Mouse (Mus musculus) hindbrain, embryonic 12.5 days (tissue): ENCODE measurements around the gene Fam214a. TPM values are rescaled to one million over a fixed set of nuclear protein-coding genes. Genes with fewer than 3 reads are reported as not detected.
A peak's percentile ranks its signal among the peaks of the same experiment; 100 is the strongest.

Experiments
- ATAC-seq: fragments of 200-750 bp; cut with Nextera tagmentation; 2 replicates; pipeline ENCODE4 v1.8.0; 2017; ENCODE audit warnings: moderate TSS enrichment; ENCODE audit not compliant: low FRiP score
- H3K27ac ChIP-seq: fragments of 300-500 bp; sonication (generic); 2 replicates; pipeline ENCODE4 v1.5.1; 2016; ENCODE audit warnings: mild to moderate bottlenecking
- H3K27me3 ChIP-seq: fragments of 300-500 bp; sonication (generic); 2 replicates; pipeline ENCODE4 v1.6.1; 2016; ENCODE audit warnings: mild to moderate bottlenecking
- H3K36me3 ChIP-seq: fragments of 300-500 bp; sonication (generic); 2 replicates; pipeline ENCODE4 v1.6.1; 2016; ENCODE audit warnings: mild to moderate bottlenecking
- H3K4me1 ChIP-seq: fragments of 300-500 bp; sonication (generic); 2 replicates; pipeline ENCODE4 v1.6.1; 2016
- H3K4me2 ChIP-seq: fragments of 300-500 bp; sonication (generic); replicated peaks from 2 replicates; pipeline ENCODE4 v1.6.1; 2016; ENCODE audit warnings: mild to moderate bottlenecking
- H3K4me3 ChIP-seq: fragments of 300-500 bp; sonication (generic); 2 replicates; pipeline ENCODE4 v1.5.1; 2016; ENCODE audit warnings: mild to moderate bottlenecking
- H3K9ac ChIP-seq: fragments of 300-500 bp; sonication (generic); 2 replicates; pipeline ENCODE4 v1.6.1; 2016; ENCODE audit warnings: mild to moderate bottlenecking, moderate library complexity
- H3K9me3 ChIP-seq: fragments of 300-500 bp; sonication (generic); replicated peaks from 2 replicates; pipeline ENCODE4 v1.6.1; 2016; ENCODE audit warnings: mild to moderate bottlenecking
- WGBS: fragments of 180-500 bp; shearing (Covaris S2); methylation state at CpG from one replicate; pipeline ENCODE4 v1.1.7; 2016; 5-methylcytosine and 5-hydroxymethylcytosine counted together
- polyA plus RNA-seq: library from polyadenylated mRNA; unstranded; fragments of >200 nt; fragmentation: Nextera tagmentation; extraction: Ambion mirVana; gene quantifications from 2 replicates; pipeline ENCODE4 v1.2.1, GENCODE M21; 2016

The Fam214a gene
- polyA plus RNA-seq, 1 experiment from 2014 or later = 26.8 TPM

DNA sequence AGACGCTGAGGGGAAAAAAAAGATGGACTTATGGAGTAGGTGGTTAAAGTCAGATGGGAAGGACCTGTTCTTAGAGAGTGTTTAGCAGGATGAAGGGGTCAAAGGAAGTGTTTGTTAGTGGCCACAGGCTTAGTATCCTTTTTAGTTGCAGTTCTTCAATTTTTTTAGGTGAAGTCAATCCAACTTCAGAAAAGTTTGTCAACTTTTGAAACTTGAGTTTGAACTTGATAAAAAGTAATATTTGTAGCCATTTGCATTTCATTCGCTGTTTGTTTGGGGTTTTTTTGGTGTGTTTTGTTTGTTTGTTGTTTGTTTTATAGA is 1.2 kb downstream of the Fam214a start:
- Histone ChIP-seq H3K4me1 (peaks cover 15% of the 10 kb centered on the region), H3K9ac (peak overlapping the region; percentile 94; the same call in 1 of the 2 replicates), H3K36me3 (peaks cover 14% of the 10 kb centered on the region), H3K9me3 (no peaks in the 10 kb centered on the region), H3K4me3 (peak overlapping the region; percentile 91), H3K4me2 (peak overlapping the region; percentile 93), H3K27me3 (no peaks in the 10 kb centered on the region), H3K27ac (no peak overlapping the region)
- WGBS = 53% methylated on average over 2 of the region's 2 CpGs
- ATAC-seq = no peak

DNA sequence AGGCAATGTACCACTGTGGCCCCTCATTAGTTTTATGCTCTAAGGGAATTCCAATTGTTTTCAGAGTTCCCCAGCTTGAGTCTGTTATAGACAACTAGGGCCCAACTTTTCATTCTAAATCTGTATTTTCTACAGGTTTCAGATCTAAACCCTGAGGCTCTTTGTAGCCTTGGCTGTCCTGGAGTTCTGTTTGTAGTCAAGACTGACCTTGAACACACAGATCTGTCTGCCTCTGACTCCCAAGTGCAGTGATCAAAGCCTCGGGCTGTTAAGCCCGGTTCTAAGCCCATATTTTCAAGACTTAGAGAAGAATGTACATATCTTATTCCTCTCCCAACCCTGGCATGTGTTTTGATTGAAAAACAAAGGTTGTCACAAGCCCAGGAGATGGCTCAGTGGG is 1.7 kb downstream of the Fam214a start:
- WGBS = 92% methylated on average over 2 of the region's 2 CpGs
- Histone ChIP-seq H3K9me3 (no peaks in the 10 kb centered on the region), H3K9ac (no peak overlapping the region)

DNA sequence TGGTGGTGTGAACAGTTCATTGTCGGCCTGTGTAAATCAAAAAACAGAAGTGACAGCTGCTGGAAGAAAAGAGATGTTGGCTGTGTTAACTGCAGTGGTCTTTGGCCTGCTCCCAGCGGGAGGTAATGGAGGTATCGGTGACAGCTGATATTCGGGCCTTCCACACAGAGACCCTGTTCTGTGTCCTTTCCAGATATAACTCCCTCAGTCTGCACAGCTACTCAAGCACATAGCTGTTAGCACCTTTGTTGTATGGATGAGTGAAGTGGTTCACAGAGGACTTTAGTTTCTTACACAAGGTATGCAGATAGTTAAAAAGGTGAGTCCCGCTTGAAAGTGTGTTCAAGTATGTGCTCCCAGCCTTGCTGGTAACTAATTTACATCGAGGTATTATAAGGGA is 7.9 kb downstream of the Fam214a start:
- Histone ChIP-seq H3K27ac (peak overlapping the region; percentile 60), H3K27me3 (no peaks in the 10 kb centered on the region), H3K36me3 (peaks cover 14% of the 10 kb centered on the region), H3K9ac (no peak overlapping the region), H3K4me2 (0 out of 2 replicates have a peak overlapping the region, but pooled peaks have one; percentile 36), H3K4me3 (no peak overlapping the region), H3K9me3 (no peaks in the 10 kb centered on the region), H3K4me1 (peaks cover 16% of the 10 kb centered on the region)
- 45% methylated on average over 6 of the region's 6 CpGs for WGBS
- ATAC-seq = 0 out of 2 replicates have a peak, but pooled peaks have one; percentile 53

More for the DNA sequence above, 1.7 kb downstream of the Fam214a start:
- H3K4me2 ChIP-seq = 0 out of 2 replicates have a peak overlapping the region, but pooled peaks have one; percentile 93
- H3K4me3 ChIP-seq = no peak overlapping the region
- peaks cover 15% of the 10 kb centered on the region for H3K4me1 ChIP-seq
- peaks cover 14% of the 10 kb centered on the region for H3K36me3 ChIP-seq
- H3K27me3 ChIP-seq = no peaks in the 10 kb centered on the region
- no peak for ATAC-seq
- no peak overlapping the region for H3K27ac ChIP-seq

DNA sequence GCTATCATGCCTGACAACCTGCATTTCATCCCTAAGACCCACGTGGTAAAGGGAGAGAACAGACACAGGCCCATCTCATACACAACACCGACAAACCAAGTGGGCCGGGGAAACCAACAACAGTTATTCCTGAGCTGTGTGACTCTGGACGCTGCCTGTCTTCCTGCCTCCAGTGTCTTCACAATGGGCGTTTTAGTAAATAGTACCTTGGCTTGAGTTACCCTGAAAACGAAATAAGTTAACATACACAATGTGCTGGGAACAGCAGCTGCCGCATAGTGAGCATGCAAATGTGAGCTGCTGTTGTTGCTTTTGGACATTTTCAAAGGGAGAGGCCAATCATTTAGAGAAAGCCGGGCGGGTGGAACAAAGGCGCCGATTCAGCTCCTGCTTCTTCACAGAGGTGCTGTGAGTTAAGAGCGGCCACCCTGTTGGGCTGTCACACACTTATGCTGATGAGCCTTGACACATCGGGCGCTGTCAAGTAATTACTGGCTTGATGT is 8.4 kb downstream of the Fam214a start:
- Histone ChIP-seq H3K27me3 (no peaks in the 10 kb centered on the region), H3K27ac (peak overlapping the region; percentile 60), H3K9ac (peak overlapping the region; percentile 10; the same call in 1 of the 2 replicates), H3K4me3 (no peak overlapping the region), H3K36me3 (peaks cover 12% of the 10 kb centered on the region), H3K4me2 (peak overlapping the region; percentile 36), H3K4me1 (peaks cover 16% of the 10 kb centered on the region), H3K9me3 (no peaks in the 10 kb centered on the region)
- peak; percentile 75; the same call in 1 of the 2 replicates for ATAC-seq
- WGBS = 6% methylated on average over 14 of the region's 14 CpGs

DNA sequence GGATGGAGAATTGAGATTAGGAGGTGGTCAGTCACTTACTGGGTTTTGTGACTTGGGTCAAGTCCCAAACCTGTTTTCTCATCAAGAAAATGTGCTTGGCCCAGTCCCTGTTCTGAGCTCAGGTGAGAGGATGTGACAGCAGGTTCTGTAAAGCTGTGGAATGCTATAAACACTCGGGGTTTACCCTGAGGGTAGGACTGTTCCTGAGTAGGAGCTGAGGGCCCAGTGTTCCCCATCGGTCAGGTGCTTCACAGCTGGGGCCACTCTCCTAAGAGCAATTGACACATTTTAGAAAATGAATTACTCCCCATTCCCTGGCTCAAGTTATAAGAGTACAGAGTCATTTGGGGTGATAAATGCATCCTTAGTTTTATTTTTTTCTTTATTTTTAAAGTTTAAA is 11.3 kb downstream of the Fam214a start:
- Histone ChIP-seq H3K4me2 (no peak overlapping the region), H3K27me3 (no peaks in the 10 kb centered on the region), H3K9me3 (no peaks in the 10 kb centered on the region), H3K4me3 (no peak overlapping the region), H3K9ac (no peak overlapping the region), H3K36me3 (no peaks in the 10 kb centered on the region), H3K27ac (no peak overlapping the region), H3K4me1 (peaks cover 16% of the 10 kb centered on the region)
- no peak for ATAC-seq
- 77% methylated on average over 2 of the region's 2 CpGs for WGBS

DNA sequence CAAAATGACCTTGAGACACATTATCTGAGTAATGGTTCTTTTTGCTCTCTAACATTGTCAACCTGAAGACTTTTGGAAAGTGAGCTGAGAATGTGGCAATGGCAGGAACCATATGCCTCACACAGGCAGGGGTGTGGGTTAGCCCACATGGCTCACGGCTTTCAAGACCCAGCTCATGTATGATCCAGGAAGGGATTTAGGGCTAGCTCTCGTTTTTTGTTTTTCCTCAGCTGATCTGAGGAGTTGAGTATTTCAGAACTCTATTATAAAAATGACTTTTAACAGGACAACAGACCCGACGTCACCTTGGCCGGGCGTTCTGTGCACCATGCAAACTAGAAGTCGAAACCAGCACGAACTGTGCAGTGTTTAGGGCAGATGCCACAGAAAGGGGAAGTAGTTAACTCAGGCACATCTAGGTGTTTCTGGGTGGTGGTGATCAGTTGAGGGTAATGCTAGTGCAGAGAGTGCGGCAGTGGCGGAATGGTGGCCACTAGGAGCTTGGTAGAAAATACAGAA is 12.2 kb downstream of the Fam214a start:
- no peak overlapping the region for H3K4me2 ChIP-seq
- H3K36me3 ChIP-seq = no peaks in the 10 kb centered on the region
- H3K4me1 ChIP-seq = peaks cover 16% of the 10 kb centered on the region
- H3K27me3 ChIP-seq = no peaks in the 10 kb centered on the region
- no peak overlapping the region for H3K4me3 ChIP-seq
- H3K9ac ChIP-seq = no peak overlapping the region
- no peak for ATAC-seq
- no peak overlapping the region for H3K27ac ChIP-seq
- 87% methylated on average over 10 of the region's 10 CpGs for WGBS
- no peaks in the 10 kb centered on the region for H3K9me3 ChIP-seq

DNA sequence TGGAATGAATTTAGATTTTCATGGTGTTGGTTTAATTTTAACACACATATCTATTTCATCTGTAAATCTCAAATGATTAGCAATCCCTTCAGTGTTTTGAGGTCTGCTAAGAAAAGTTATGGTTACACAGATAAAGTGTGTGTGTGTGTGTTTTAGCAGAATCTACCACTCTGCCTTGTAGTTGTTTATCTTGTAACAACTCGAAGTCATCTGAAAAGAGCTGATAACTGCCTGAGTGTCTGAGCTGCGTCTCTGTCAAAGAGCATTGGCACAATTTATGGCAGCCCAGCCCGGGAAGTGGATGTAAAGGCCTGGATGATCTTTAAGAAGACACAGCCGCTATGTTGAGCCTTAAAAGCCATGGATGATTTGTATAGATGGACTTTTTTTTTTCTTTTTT is 13.5 kb downstream of the Fam214a start:
- 76% methylated on average over 4 of the region's 4 CpGs for WGBS
- H3K4me3 ChIP-seq = no peak overlapping the region
- ATAC-seq = no peak
- no peaks in the 10 kb centered on the region for H3K36me3 ChIP-seq
- H3K27ac ChIP-seq = no peak overlapping the region
- no peak overlapping the region for H3K9ac ChIP-seq
- no peaks in the 10 kb centered on the region for H3K27me3 ChIP-seq
- peaks cover 6% of the 10 kb centered on the region for H3K4me1 ChIP-seq
- H3K4me2 ChIP-seq = no peak overlapping the region
- no peaks in the 10 kb centered on the region for H3K9me3 ChIP-seq

DNA sequence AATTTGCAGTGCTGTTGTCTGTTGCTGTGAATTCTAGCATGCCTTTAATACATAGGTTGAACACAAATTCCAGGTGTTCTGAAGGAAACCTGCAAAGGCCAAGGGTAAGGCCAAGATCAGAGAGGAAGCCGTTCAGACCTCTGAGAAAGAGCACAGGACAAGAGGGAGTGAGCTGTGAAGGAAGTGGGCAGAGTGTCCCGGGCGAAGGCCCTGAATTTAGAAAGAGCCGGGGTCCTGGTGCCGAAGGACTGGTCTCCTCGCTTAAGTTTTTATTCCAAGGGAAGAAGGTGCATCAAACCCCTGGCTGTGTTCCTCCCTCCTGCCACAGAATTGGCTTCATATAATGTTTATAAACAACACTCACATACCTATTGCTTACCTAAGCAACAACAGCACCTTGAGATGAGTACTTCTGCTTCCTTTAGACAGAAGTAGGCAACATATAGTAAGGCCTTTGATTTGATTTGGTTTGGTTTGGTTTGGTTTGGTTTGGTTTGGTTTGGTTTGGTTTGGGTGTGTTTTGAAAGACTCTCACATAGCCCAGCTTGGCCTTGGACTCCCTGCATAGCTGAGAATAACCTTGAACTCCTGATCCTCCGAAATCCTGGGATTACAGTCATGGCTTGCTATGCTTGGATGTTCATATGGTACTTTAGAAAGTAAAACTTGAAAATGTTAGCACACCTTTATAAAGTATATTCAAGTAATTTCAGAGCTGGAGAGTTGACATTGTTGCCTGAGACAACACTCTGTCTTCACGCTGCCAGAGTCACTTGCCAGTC is 16.2 kb downstream of the Fam214a start:
- 88% methylated on average over 8 of the region's 8 CpGs for WGBS
- Histone ChIP-seq H3K4me1 (0 out of 2 replicates have a peak, but pooled peaks cover 3% of the 10 kb centered on the region), H3K4me3 (no peak overlapping the region), H3K4me2 (no peak overlapping the region), H3K36me3 (no peaks in the 10 kb centered on the region), H3K9ac (no peak overlapping the region), H3K9me3 (no peaks in the 10 kb centered on the region), H3K27me3 (no peaks in the 10 kb centered on the region), H3K27ac (no peak overlapping the region)
- no peak for ATAC-seq

DNA sequence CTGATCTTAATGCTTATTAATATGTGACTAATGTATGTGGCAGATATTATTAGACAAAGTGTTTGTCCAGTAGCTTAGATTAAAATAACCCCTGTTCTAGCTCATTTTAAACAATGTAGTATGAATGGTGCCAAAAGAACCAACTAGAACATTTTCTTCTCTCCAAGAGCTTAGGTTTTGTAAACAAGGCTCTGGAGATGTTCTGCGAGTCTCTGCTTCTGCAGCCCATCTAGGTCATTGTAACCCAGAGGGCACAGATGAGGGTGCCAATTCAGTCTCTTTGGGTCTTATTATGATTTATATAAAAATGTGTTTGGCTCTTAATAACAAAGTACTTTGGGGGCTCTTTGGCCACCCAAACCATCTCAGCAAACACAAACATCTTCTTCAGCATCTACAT is 17.9 kb downstream of the Fam214a start:
- H3K4me3 ChIP-seq = no peak overlapping the region
- 93% methylated on average over 1 of the region's 1 CpGs for WGBS
- peaks cover 14% of the 10 kb centered on the region for H3K4me1 ChIP-seq
- no peaks in the 10 kb centered on the region for H3K36me3 ChIP-seq
- ATAC-seq = no peak
- no peaks in the 10 kb centered on the region for H3K27me3 ChIP-seq
- no peak overlapping the region for H3K4me2 ChIP-seq
- no peaks in the 10 kb centered on the region for H3K9me3 ChIP-seq
- H3K9ac ChIP-seq = no peak overlapping the region
- H3K27ac ChIP-seq = no peak overlapping the region

DNA sequence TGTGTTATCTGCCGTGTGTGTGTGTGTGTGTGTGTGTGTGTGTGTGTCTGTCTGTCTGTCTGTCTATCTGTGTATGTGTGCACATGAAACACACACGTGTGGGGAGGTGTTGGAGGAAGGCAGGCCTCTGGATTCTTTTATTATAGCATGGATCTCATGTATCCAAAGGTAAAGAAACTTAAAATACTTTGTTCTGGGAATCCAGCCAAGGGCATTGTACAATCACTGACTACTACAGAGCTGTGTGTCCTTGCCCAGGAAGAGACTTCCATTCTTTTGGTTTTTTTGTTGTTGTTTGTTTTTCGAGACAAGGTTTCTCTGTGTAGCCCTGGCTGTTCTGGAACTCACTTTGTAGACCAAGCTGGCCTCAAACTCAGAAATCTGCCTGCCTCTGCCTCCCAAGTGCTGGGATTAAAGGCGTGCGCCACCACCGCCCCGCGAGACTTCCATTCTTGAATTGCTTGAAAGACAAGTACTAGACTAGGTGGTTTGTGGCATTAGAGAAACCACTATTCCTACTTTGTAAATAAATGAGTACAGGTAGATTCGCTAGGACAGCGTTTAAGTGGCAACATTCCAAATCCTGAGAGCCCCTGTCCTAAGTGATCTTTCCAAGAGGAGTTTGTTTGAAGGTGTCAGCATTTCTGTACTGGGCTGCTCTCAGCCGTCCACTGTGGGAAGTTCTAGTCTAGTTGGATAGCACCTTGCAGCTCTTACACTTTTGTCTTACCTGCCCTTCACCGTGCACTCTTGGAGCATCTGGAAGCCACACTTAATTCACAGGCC is 18.7 kb downstream of the Fam214a start:
- Histone ChIP-seq H3K27ac (no peak overlapping the region), H3K9me3 (no peaks in the 10 kb centered on the region), H3K36me3 (no peaks in the 10 kb centered on the region), H3K4me1 (peaks cover 15% of the 10 kb centered on the region), H3K27me3 (no peaks in the 10 kb centered on the region), H3K4me3 (no peak overlapping the region), H3K4me2 (no peak overlapping the region), H3K9ac (no peak overlapping the region)
- no peak for ATAC-seq
- 91% methylated on average over 12 of the region's 12 CpGs for WGBS

DNA sequence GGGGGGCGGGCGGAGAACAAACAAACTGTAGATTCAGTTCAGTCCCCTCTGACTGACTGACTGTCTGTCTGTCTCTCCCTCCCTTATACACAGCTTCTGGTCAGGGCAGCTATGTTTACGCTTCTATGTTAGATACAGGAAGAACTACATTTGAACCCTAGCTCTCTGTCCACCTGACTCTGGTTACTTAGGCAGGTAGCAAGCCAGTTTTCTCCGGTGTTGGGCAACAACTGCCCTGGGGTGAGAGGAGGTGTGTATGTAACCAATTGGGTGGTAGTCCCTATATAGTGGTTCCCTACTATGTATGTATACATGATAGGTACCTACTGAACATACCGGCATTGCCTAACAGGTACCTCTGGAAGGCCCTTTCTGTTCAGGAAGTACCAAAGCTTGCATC is 20.1 kb downstream of the Fam214a start:
- no peak overlapping the region for H3K4me3 ChIP-seq
- H3K36me3 ChIP-seq = no peaks in the 10 kb centered on the region
- no peak for ATAC-seq
- no peak overlapping the region for H3K27ac ChIP-seq
- H3K9me3 ChIP-seq = no peaks in the 10 kb centered on the region
- WGBS = 91% methylated on average over 5 of the region's 5 CpGs
- no peaks in the 10 kb centered on the region for H3K27me3 ChIP-seq
- no peak overlapping the region for H3K9ac ChIP-seq
- H3K4me1 ChIP-seq = peaks cover 18% of the 10 kb centered on the region
- H3K4me2 ChIP-seq = no peak overlapping the region

DNA sequence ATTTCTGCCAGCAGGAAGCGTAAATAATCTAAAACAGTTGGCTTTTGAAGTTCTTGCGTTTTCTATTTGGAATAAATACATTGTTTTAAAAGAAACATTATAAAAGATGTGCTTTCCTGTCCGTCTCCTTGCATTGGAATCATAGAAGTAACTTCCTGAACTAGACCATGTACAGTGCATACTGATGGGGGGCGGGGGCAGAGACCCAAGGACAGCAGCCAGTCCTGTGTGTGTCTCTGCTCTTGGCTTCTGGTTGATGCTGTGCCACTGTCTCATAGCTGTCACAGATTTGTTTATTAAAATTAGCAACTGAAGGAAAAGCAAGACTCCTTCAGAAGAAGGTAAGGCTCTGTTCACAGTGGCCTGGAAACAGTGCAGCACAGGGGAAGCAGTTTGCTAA is 20.5 kb downstream of the Fam214a start:
- H3K9ac ChIP-seq = no peak overlapping the region
- WGBS = 86% methylated on average over 4 of the region's 4 CpGs
- no peaks in the 10 kb centered on the region for H3K36me3 ChIP-seq
- H3K27ac ChIP-seq = no peak overlapping the region
- no peak overlapping the region for H3K4me2 ChIP-seq
- no peak overlapping the region for H3K4me3 ChIP-seq
- no peak for ATAC-seq
- no peaks in the 10 kb centered on the region for H3K27me3 ChIP-seq
- H3K4me1 ChIP-seq = peaks cover 22% of the 10 kb centered on the region
- H3K9me3 ChIP-seq = no peaks in the 10 kb centered on the region
